In genomic region chr17:27069071-27069470, GRCm38 (mm10) we compare ENCODE assay signal across 18 mouse cellular contexts. TPM values are rescaled to one million over a fixed set of nuclear protein-coding genes. Genes with fewer than 3 reads are reported as not detected.
DNase-seq lines count a peak whose midpoint lies in the region; ATAC-seq and TF ChIP-seq lines count a peak whose summit lies in the region.
"Had no signal": no experiment of that assay in that cellular context is flagged by ENCODE, and none has a peak within 500 bp of the region (broad histone marks: within the 10 kb centered on the region; RNA-seq: fewer than 3 reads in every experiment).

No protein-coding gene starts in this region.

- H3K4me2 ChIP-seq in kidney, embryonic 15.5 days, result no peak overlapping the region
- H3K4me2 ChIP-seq in neural tube, embryonic 13.5 days, result no peak overlapping the region
- H3K4me2 ChIP-seq: forebrain, embryonic 12.5 days; heart, embryonic 13.5 days; liver, embryonic 11.5 days had no signal

- 65% methylated on average over 5 of the region's 5 CpGs for WGBS in kidney, embryonic 15.5 days
- 66% methylated on average over 5 of the region's 5 CpGs for WGBS in neural tube, embryonic 13.5 days

- no peak for TF ChIP-seq POLR2A in ES-Bruce4 (IDR thresholded peaks at IDR 0.05; ENCODE audit: insufficient read depth, low read length)

- H3K27ac ChIP-seq in kidney, embryonic 15.5 days, result peak overlapping the region; percentile 67
- peak overlapping the region; percentile 48; the same call in 1 of the 2 replicates for H3K27ac ChIP-seq in ES-Bruce4 (ENCODE audit: insufficient read depth, low read length)
- H3K27ac ChIP-seq in neural tube, embryonic 13.5 days (replicated peaks), result peak overlapping the region; percentile 55; the same call in 1 of the 2 replicates
- H3K27ac ChIP-seq: forebrain, embryonic 12.5 days; heart, embryonic 13.5 days; layer of hippocampus, adult 2 months had no signal

- H3K4me1 ChIP-seq in kidney, embryonic 15.5 days, result peaks cover 47% of the 10 kb centered on the region
- peaks cover 9% of the 10 kb centered on the region for H3K4me1 ChIP-seq in ES-Bruce4 (ENCODE audit: control insufficient read depth, insufficient read depth, low read length)
- H3K4me1 ChIP-seq in neural tube, embryonic 13.5 days (replicated peaks), result peaks cover 13% of the 10 kb centered on the region

- H3K9ac ChIP-seq in kidney, embryonic 15.5 days, result no peak overlapping the region
- peak overlapping the region; percentile 17 for H3K9ac ChIP-seq in ES-Bruce4 (ENCODE audit: low read depth, poor library complexity, severe bottlenecking)
- H3K9ac ChIP-seq in neural tube, embryonic 13.5 days, result no peak overlapping the region
- H3K9ac ChIP-seq: forebrain, embryonic 12.5 days; heart, embryonic 13.5 days had no signal

- no peak overlapping the region for H3K4me3 ChIP-seq in kidney, embryonic 15.5 days (replicated peaks)
- H3K4me3 ChIP-seq in ES-Bruce4 (ENCODE audit: low read depth, low read length), result peak overlapping the region; percentile 62
- H3K4me3 ChIP-seq in neural tube, embryonic 13.5 days, result no peak overlapping the region
- H3K4me3 ChIP-seq: forebrain, embryonic 12.5 days; heart, embryonic 13.5 days; layer of hippocampus, adult 2 months had no signal

- H3K36me3 ChIP-seq in kidney, embryonic 15.5 days, result no peaks in the 10 kb centered on the region
- no peaks in the 10 kb centered on the region for H3K36me3 ChIP-seq in ES-Bruce4 (ENCODE audit: control insufficient read depth, insufficient read depth, low read length, poor library complexity, severe bottlenecking)
- no peaks in the 10 kb centered on the region for H3K36me3 ChIP-seq in neural tube, embryonic 13.5 days
- H3K36me3 ChIP-seq: forebrain, embryonic 12.5 days; heart, embryonic 13.5 days had no signal

- TF ChIP-seq EP300 in ES-Bruce4 (IDR thresholded peaks at IDR 0.05; ENCODE audit: insufficient read depth, low read depth, low read length), result no peak

- ATAC-seq in kidney, embryonic 15.5 days (replicated peaks; ENCODE audit: low FRiP score), result no peak
- no peak for ATAC-seq in neural tube, embryonic 13.5 days (ENCODE audit: low read depth)

- H3K9me3 ChIP-seq in kidney, embryonic 15.5 days (replicated peaks), result no peaks in the 10 kb centered on the region
- H3K9me3 ChIP-seq in ES-Bruce4 (replicated peaks; ENCODE audit: control insufficient read depth, insufficient read depth, low read length, poor library complexity, severe bottlenecking), result no peaks in the 10 kb centered on the region
- H3K9me3 ChIP-seq in neural tube, embryonic 13.5 days, result no peaks in the 10 kb centered on the region
- H3K9me3 ChIP-seq: forebrain, embryonic 12.5 days; heart, embryonic 13.5 days had no signal

- no peaks in the 10 kb centered on the region for H3K27me3 ChIP-seq in kidney, embryonic 15.5 days
- no peaks in the 10 kb centered on the region for H3K27me3 ChIP-seq in ES-Bruce4 (ENCODE audit: control insufficient read depth, insufficient read depth, low read length, poor library complexity, severe bottlenecking)
- H3K27me3 ChIP-seq in neural tube, embryonic 13.5 days, result no peaks in the 10 kb centered on the region
- H3K27me3 ChIP-seq: forebrain, embryonic 12.5 days; heart, embryonic 13.5 days had no signal

- DNase-seq in kidney, postnatal 10 days, result no peak
- DNase-seq in A20 (ENCODE audit: low read depth, low spot score), result peak; percentile 50
- DNase-seq in layer of hippocampus, postnatal 36 days, result no peak
- no peak for DNase-seq in B cell, adult 2 months
- DNase-seq: cerebellum, adult 8-10 months; gastrocnemius, postnatal 10 days; heart, adult 11 months; heart, postnatal 36 days; lung, adult 18-20 months; lung, postnatal 14 days; thymus, postnatal 14 days had no signal

- TF ChIP-seq CTCF in ES-Bruce4 (IDR thresholded peaks at IDR 0.05; ENCODE audit: low read depth, low read length), result no peak

RNA-seq across cellular contexts. Expression of gene Itpr3, which starts 12.0 kb away (rescaled TPM):
- 7.4 and 8.3 TPM in 2 replicates for polyA plus RNA-seq in kidney, embryonic 15.5 days (2015; fragmentation: Nextera tagmentation; extraction: Ambion mirVana)
- polyA plus RNA-seq in ES-Bruce4 (2011; ENCODE audit: insufficient read depth, insufficient read length, low read depth, missing spikeins), result 17.2 and 21.9 TPM in 2 replicates
- polyA plus RNA-seq in neural tube, embryonic 13.5 days (2015; fragmentation: Nextera tagmentation; extraction: Ambion mirVana), result 1.4 and 1.5 TPM in 2 replicates
- total RNA-seq in layer of hippocampus, postnatal 36 days (2021), result 1 to 10 TPM; 1.6 to 1.7 TPM

RNA-seq across cellular contexts. Expression of gene Bak1, which starts 40.3 kb away (rescaled TPM):
- polyA plus RNA-seq in kidney, embryonic 15.5 days (2015; fragmentation: Nextera tagmentation; extraction: Ambion mirVana), result 7.1 and 8.5 TPM in 2 replicates
- 66.6 and 78.1 TPM in 2 replicates for polyA plus RNA-seq in ES-Bruce4 (2011; ENCODE audit: insufficient read depth, insufficient read length, low read depth, missing spikeins)
- 2.8 and 3.3 TPM in 2 replicates for polyA plus RNA-seq in neural tube, embryonic 13.5 days (2015; fragmentation: Nextera tagmentation; extraction: Ambion mirVana)
- 10 to 100 TPM; 13.0 to 13.7 TPM for total RNA-seq in layer of hippocampus, postnatal 36 days (2021)
